Mouse (Mus musculus): ENCODE data around the gene Lef1.

- no peak for TF ChIP-seq CTCF (IDR thresholded peaks at IDR 0.05; ENCODE audit: low read depth, low read length)
- TF ChIP-seq POLR2A (IDR thresholded peaks at IDR 0.05; ENCODE audit: borderline replicate concordance, low read depth, low read length) = no peak
These were observed 149.2 kb downstream of the Lef1 start for GRCm38 (mm10) chr3:131259392-131259965.

Measured in bone marrow macrophage, adult 2 months (primary cell).